Mouse (Mus musculus): ENCODE measurements at regions not wholly inside any gene's neighbourhood (a gene's known extent, or its start where the extent isn't known, plus 50 kb on each side); places are given as distances from the start of the nearest gene placed in this dataset.
"Not testable (repeated sequence)": the region's sequence is repeated elsewhere in the genome, so short reads cannot be mapped to it uniquely, and the experiment has no call there.

- DNase-seq (ENCODE audit: low read depth, low spot score): no peak
Observed at GRCm38 (mm10) chr8:88064414-88065110, 54.0 kb upstream of the Cnep1r1 start.

DNA sequence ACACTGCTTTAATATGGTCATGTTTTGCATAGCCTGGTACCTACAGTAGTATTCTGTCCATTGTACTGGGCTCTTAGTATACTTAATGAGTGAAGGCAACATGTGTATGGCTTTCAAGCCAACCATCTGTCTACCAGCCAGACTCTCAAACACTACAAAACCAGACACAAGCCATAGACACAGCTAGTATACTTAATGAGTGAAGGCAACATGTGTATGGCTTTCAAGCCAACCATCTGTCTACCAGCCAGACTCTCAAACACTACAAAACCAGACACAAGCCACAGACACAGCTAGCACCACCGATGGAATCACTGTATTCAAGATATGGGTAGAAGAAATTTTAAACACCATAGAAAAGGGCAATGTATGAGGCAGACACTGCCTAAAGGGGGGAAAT lies 59.5 kb upstream of the Cnep1r1 start:
- not testable (repeated sequence) for DNase-seq (ENCODE audit: low read depth, low spot score)

DNA sequence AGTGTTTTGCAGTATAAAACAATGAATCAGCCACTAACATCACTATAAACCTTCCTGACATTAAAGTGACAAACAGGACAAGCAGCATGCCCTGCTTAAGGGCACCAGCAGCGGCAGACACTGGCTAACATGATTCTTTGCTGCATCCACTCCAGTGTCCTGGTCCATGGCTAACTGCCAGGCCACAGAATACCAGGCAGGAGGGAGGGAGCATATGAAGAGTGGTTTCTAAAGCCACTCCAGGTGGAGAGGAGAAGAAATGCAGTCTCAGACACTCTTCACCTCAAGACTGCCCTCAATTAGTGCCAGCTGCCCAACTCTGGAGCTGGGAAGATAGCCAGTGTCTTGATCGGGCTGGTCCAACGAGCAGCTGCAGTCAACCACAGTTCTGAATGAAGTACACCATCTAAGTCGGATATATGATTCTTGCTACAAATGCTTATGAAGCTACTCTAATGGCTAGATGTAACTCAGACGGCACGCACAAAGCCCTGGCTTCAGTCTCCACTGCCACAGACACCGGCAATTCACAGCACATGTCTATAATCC lies 60.8 kb upstream of the Cnep1r1 start:
- no peak for DNase-seq (ENCODE audit: low read depth, low spot score)

- no peak for DNase-seq (ENCODE audit: low read depth, low spot score)
Observed at GRCm38 (mm10) chr8:88050651-88051050, 67.9 kb upstream of the Cnep1r1 start.

DNA sequence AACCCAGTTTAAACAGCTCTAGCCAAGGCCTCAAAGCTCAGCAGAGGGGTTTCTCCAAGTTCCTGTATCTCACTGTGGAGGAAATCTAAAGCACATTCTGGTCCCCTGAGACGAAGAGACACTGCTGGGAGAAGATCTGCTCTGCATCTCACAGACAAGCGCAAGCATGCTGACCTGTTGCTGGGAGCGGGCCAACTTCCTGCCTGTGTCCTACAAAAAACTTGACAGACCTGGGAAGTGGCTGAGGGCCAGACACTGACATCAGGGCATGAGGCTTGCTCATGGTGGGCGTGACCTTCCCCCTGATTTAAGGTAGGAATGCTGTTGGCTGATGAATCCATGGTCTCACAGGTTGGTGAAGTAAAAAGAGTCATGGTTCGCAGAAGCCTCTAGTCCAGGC lies 69.5 kb upstream of the Cnep1r1 start:
- no peak for DNase-seq (ENCODE audit: low read depth, low spot score)

GRCm38 (mm10) chr8:88045995-88046394 lies 72.6 kb upstream of the Cnep1r1 start:
- DNase-seq (ENCODE audit: low read depth, low spot score): no peak

GRCm38 (mm10) chr8:88039286-88039685 lies 79.3 kb upstream of the Cnep1r1 start:
- DNase-seq (ENCODE audit: low read depth, low spot score): no peak

GRCm38 (mm10) chr8:88037994-88038393 lies 78.6 kb upstream of the Zfp423 start:
- no peak for DNase-seq (ENCODE audit: low read depth, low spot score)

GRCm38 (mm10) chr8:88033054-88033453 lies 73.7 kb upstream of the Zfp423 start:
- peak; percentile 68 for DNase-seq (ENCODE audit: low read depth, low spot score)

GRCm38 (mm10) chr8:88024496-88024895 lies 65.1 kb upstream of the Zfp423 start:
- no peak for DNase-seq (ENCODE audit: low read depth, low spot score)

DNA sequence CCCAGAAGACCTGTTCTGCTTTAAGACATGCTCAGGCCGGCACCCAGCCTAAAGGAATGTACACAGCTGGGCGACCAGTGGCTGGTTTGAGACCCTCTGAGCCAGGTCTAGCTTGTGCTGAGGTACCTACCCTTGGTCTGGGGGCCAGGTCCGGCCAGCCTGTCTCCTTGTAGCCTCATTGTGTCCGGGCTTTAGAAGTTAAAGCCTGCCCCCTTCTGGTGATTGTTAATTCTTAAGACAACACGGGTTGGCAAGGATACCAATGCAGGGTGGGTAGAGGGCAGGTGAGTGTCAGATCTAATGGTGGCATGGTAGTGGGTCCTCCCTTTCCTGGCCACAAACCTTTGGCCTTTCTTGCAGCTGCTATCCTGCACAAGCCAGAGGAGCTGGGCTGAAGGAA lies 64.0 kb upstream of the Zfp423 start:
- peak; percentile 71 for DNase-seq (ENCODE audit: low read depth, low spot score)

DNA sequence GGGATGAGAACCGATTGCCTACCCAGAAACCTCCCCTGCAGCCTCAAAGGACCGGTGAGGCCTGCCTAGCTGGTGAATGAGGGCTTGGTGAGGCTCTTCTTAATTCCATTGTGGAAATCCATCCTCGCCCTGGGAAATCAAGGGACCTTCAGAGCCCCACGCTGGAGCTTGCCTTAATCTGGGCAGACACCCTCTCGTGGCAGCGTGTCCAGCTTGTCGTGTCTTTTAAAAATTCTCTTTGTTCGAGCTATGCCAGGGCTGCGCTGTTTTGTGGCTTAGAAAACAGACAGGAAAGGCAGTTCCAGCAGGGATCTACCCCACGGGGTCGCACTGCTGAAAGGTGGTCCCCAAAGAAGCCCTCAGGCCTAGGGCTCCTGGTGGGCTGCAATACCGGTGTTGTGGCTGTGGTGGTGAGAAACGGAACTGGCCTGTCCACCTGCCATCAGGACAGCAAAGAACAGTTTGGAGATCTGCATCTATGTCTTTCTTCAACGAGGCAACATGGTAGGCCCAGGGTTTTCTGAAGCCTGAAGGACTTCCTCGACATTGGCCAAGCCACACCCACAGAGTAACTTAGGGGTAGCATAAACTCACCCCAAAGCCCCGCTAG lies 63.5 kb upstream of the Zfp423 start:
- DNase-seq (ENCODE audit: low read depth, low spot score): no peak

GRCm38 (mm10) chr8:88019243-88020115 lies 60.1 kb upstream of the Zfp423 start:
- peak; percentile 80 for DNase-seq (ENCODE audit: low read depth, low spot score)

DNA sequence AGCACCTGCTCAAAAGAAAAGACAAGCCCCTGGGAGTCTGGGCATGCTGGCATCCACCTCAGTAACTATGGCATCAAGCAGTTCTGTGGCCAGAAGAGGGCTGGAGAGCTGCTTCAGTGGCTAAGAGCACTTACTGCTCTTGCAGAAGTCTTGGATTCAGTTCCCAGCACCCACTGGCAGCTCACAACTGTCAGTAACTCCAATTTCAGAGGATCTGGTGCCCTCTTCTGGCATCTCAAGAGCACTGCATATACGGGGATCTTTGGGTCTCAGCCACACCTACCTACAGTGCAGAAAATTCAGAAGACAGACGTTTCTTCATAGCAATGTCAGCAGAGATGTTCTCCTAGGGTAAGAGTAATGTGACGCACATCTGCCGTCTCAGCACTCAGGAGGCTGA lies 59.1 kb upstream of the Zfp423 start:
- DNase-seq (ENCODE audit: low read depth, low spot score): peak; percentile 61

GRCm38 (mm10) chr8:88012177-88012825 lies 52.9 kb upstream of the Zfp423 start:
- peak; percentile 49 for DNase-seq (ENCODE audit: low read depth, low spot score)

DNA sequence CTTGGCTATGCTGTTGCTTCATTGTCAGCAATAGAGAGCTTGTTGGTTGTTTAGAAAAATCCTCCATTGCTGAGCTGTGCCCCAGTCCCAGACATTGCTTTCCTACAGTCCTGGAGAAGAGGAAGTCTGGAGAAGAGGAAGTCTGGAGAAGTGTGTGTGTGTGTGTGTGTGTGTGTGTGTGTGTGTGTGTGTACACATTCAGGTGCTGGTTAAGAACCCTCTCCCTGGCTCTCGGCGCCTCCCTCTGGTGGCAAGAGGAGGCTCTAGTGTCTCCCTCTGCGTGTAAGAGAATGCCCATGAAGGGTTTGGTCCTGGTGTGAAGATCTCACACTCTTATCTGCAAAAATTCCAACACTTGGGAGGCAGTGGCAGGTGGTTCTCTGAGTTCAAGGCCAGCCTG lies 51.2 kb upstream of the Zfp423 start:
- peak; percentile 84 for DNase-seq (ENCODE audit: low read depth, low spot score)

GRCm38 (mm10) chr8:88009878-88010277 lies 50.5 kb upstream of the Zfp423 start:
- no peak for DNase-seq (ENCODE audit: low read depth, low spot score)
